Mouse (Mus musculus) lung, embryonic 15.5 days (tissue): ENCODE results near the gene Mpzl2. TPM values are rescaled to one million over a fixed set of nuclear protein-coding genes. Genes with fewer than 3 reads are reported as not detected.
"Not testable (repeated sequence)": the region's sequence is repeated elsewhere in the genome, so short reads cannot be mapped to it uniquely, and the experiment has no call there.

ENCODE experiments used
- ATAC-seq: fragments of 200-750 bp; cut with Nextera tagmentation; 2 replicates; pipeline ENCODE4 v1.8.0; 2017; ENCODE audit warnings: moderate number of reproducible peaks, borderline replicate concordance; ENCODE audit not compliant: low FRiP score, low TSS enrichment; ENCODE audit errors: extremely low read depth
- H3K27ac ChIP-seq: fragments of 300-500 bp; sonication (generic); 2 replicates; pipeline ENCODE4 v1.5.1; 2015; ENCODE audit warnings: moderate library complexity, mild to moderate bottlenecking, inconsistent platforms
- H3K27me3 ChIP-seq: fragments of 300-500 bp; sonication (generic); 2 replicates; pipeline ENCODE4 v1.6.1; 2015; ENCODE audit warnings: inconsistent platforms
- H3K36me3 ChIP-seq: fragments of 300-500 bp; sonication (generic); 2 replicates; pipeline ENCODE4 v1.6.1; 2015; ENCODE audit warnings: inconsistent platforms
- H3K4me1 ChIP-seq: fragments of 300-500 bp; sonication (generic); 2 replicates; pipeline ENCODE4 v1.6.1; 2015; ENCODE audit warnings: inconsistent platforms
- H3K4me2 ChIP-seq: fragments of 300-500 bp; sonication (generic); 2 replicates; pipeline ENCODE4 v1.6.1; 2015; ENCODE audit warnings: inconsistent platforms, mild to moderate bottlenecking, moderate library complexity
- H3K4me3 ChIP-seq: fragments of 300-500 bp; sonication (generic); 2 replicates; pipeline ENCODE4 v1.5.1; 2015; ENCODE audit warnings: mild to moderate bottlenecking, inconsistent platforms
- H3K9ac ChIP-seq: fragments of 300-500 bp; sonication (generic); 2 replicates; pipeline ENCODE4 v1.6.1; 2015; ENCODE audit warnings: inconsistent platforms
- H3K9me3 ChIP-seq: fragments of 300-500 bp; sonication (generic); 2 replicates; pipeline ENCODE4 v1.6.1; 2016; ENCODE audit warnings: inconsistent platforms
- WGBS: fragments of 180-500 bp; shearing (Covaris S2); methylation state at CpG from one replicate; pipeline ENCODE4 v1.1.7; 2015; 5-methylcytosine and 5-hydroxymethylcytosine counted together
- polyA plus RNA-seq: library from polyadenylated mRNA; unstranded; fragments of >200 nt; fragmentation: Nextera tagmentation; extraction: Ambion mirVana; gene quantifications from 2 replicates; pipeline ENCODE4 v1.2.1, GENCODE M21; 2015

The Mpzl2 gene
- polyA plus RNA-seq, 1 experiment from 2014 or later = 15.8 TPM

- no peak overlapping the region for H3K9ac ChIP-seq
- 71% methylated on average over 3 of the region's 3 CpGs for WGBS
- H3K27me3 ChIP-seq = peaks cover 12% of the 10 kb centered on the region
- no peaks in the 10 kb centered on the region for H3K36me3 ChIP-seq
- no peak overlapping the region for H3K4me3 ChIP-seq
- no peak overlapping the region for H3K27ac ChIP-seq
- H3K4me1 ChIP-seq = no peaks in the 10 kb centered on the region
- no peaks in the 10 kb centered on the region for H3K9me3 ChIP-seq
- ATAC-seq = no peak
- H3K4me2 ChIP-seq = no peak overlapping the region
Measured at GRCm38 (mm10) chr9:45034526-45034925, 5.1 kb upstream of the Mpzl2 start.

DNA sequence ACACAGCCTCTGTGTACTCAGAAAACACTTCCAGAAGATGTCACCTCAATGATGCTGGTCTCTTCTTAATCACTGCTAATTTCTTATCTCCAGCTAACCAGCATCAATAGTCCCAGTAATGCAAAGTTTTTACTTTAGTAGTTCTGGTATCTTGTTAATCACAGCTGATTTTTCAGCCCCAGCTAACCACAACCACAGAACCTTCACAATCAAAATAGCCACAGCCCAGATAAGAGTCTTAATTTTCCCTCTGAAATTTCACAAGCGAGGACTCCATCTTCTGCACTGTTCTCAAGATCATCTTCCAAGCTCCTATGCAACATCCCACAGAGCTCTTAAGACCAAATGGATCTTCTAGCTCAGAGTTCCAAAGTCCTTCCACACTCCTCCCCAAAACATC lies 1.8 kb upstream of the Mpzl2 start:
- H3K4me2 ChIP-seq, H3K9ac ChIP-seq, H3K36me3 ChIP-seq, H3K9me3 ChIP-seq, ATAC-seq, H3K4me3 ChIP-seq, H3K27ac ChIP-seq: not testable (repeated sequence)
- H3K27me3 ChIP-seq = peaks cover 42% of the 10 kb centered on the region
- 79% methylated on average over 1 of the region's 1 CpGs for WGBS
- H3K4me1 ChIP-seq = peaks cover 13% of the 10 kb centered on the region; the same call in 1 of the 2 replicates

DNA sequence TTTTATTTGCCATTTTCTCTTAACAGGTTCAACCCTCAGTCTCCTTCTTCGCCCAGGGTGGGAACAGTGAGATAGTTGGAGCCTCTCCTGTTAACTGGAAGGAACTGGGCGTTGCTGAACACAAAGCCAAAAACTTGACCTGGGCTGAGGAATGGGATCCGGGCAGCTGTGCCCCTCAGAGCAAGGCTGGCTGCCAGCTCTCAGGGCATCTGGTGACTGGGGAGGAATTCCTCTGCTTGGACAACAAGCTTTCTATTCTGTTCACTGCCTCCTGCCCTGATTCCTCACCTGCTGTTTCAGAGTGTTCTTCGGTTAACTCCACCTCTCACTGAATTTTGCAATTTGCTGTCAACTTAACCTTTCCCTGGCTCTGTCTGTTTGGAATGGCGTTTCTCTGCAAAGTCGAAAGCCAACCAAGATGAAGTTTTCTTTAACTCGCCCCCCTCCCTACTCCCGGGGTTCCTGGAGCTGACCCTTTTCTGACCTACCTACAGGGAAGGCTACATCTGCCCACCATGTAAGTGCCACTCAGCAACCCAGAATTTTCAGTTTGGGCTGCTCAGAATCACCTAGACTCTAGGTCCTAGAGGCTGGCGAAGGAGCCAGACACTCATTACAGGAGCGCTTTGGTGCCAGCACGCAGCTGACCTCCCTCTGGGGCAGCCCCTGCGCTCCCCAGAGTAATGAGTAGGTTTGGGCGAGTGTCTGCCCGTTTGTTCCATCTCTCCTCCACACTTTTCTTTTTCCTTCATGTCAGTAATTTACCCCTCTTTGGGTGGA lies 657 bp downstream of the Mpzl2 start:
- WGBS = 10% methylated on average over 14 of the region's 14 CpGs
- H3K27me3 ChIP-seq = peaks cover 55% of the 10 kb centered on the region
- no peak for ATAC-seq
- H3K27ac ChIP-seq = peak overlapping the region; percentile 36; the same call in 1 of the 2 replicates
- H3K9ac ChIP-seq = no peak overlapping the region
- peak overlapping the region; percentile 3; the same call in 1 of the 2 replicates for H3K4me3 ChIP-seq
- no peaks in the 10 kb centered on the region for H3K9me3 ChIP-seq
- H3K36me3 ChIP-seq = no peaks in the 10 kb centered on the region
- peaks cover 13% of the 10 kb centered on the region; the same call in 1 of the 2 replicates for H3K4me1 ChIP-seq
- peak overlapping the region; percentile 41 for H3K4me2 ChIP-seq

DNA sequence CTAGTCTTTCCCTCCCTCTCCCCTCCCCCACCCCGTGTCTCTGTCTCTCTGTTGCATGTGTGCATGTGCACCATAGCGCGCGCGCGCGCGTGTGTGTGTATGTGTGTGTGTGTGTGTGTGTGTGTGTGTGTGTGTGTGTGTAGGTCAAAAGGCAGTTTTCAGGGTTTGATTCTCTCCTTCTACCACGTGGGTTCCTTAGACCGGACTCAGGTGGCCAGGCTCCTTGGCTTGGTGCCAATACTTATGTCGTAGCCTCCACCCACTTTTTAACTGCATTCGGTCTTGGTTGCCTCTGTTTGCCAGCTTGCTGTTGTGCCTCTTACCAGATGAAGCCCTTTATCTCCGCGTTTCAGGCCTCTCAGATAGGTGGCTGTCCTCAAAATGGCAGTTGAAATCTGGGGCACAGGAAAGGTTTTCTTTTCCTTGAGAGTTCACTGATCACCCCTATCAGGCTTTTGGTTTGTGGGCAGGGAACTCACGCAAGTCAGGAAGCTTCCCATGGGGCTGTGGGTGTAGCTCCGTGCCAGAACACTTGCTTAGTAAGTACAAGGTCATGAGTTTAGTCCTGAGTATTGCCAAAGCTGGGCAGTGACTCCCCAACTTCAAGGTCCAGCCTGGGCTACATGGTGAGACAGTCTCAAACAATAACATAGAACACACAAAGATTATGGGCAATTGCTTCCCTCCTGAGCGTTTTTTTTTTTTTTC lies 1.7 kb downstream of the Mpzl2 start:
- Histone ChIP-seq H3K9me3 (no peaks in the 10 kb centered on the region), H3K4me3 (peak overlapping the region; percentile 3; the same call in 1 of the 2 replicates), H3K4me1 (peaks cover 13% of the 10 kb centered on the region; the same call in 1 of the 2 replicates), H3K27me3 (peaks cover 55% of the 10 kb centered on the region), H3K9ac (no peak overlapping the region), H3K4me2 (peak overlapping the region; percentile 41), H3K36me3 (no peaks in the 10 kb centered on the region), H3K27ac (peak overlapping the region; percentile 78; the same call in 1 of the 2 replicates)
- 31% methylated on average over 17 of the region's 17 CpGs for WGBS
- ATAC-seq = peak; percentile 35; the same call in 1 of the 2 replicates

GRCm38 (mm10) chr9:45042056-45042720 lies 2.6 kb downstream of the Mpzl2 start:
- peak; percentile 91; the same call in 1 of the 2 replicates for ATAC-seq
- H3K9ac ChIP-seq = peak overlapping the region; percentile 6; the same call in 1 of the 2 replicates
- peak overlapping the region; percentile 36 for H3K4me3 ChIP-seq
- peak overlapping the region; percentile 78 for H3K27ac ChIP-seq
- peaks cover 55% of the 10 kb centered on the region for H3K27me3 ChIP-seq
- H3K4me2 ChIP-seq = peak overlapping the region; percentile 47
- peaks cover 13% of the 10 kb centered on the region; the same call in 1 of the 2 replicates for H3K4me1 ChIP-seq
- no peaks in the 10 kb centered on the region for H3K36me3 ChIP-seq
- no peaks in the 10 kb centered on the region for H3K9me3 ChIP-seq
- 1% methylated on average over 20 of the region's 20 CpGs for WGBS

DNA sequence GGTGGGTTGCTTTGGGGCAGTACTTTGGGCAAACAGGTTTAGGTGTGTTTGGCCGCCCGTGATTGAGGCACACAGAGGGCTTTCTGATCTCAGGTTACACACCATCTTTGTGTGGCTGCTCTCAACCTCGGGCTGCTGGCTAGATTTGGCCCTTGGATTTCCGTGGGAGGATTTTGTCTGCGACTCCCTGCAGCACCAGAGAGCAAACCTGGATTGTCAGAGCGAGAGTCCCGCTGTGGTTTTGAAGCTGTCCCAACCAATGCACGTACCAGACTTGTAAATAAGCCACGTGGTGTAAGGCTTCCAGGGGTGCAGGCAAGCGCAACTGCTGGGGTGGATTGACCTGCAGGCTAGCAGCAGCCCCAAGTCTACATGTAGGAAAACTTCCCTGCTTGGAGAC lies 3.3 kb downstream of the Mpzl2 start:
- Histone ChIP-seq H3K4me1 (peaks cover 13% of the 10 kb centered on the region; the same call in 1 of the 2 replicates), H3K4me3 (peak overlapping the region; percentile 36), H3K4me2 (peak overlapping the region; percentile 47), H3K36me3 (no peaks in the 10 kb centered on the region), H3K9me3 (no peaks in the 10 kb centered on the region), H3K9ac (peak overlapping the region; percentile 6), H3K27ac (peak overlapping the region; percentile 78), H3K27me3 (peaks cover 55% of the 10 kb centered on the region)
- 2% methylated on average over 10 of the region's 10 CpGs for WGBS
- ATAC-seq = no peak

DNA sequence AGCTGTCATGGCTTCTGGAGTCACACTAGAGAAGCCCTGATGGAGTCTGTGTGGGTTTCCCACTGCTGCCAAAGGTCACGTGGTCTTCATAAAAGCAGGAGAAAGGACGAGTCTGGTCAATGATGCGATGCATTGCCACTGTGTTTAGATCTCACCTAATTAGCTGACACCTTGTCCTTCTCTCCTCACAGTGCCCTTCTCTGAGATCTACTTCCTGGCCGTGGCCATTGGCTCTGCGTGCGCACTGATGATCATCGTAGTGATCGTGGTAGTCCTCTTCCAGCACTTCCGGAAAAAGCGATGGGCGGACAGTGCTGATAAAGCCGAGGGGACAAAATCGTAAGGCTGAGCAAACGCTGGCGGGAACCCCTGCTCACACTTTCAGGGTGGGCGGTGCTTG lies 7.4 kb downstream of the Mpzl2 start:
- no peak overlapping the region for H3K27ac ChIP-seq
- WGBS = 73% methylated on average over 16 of the region's 16 CpGs
- H3K4me1 ChIP-seq = no peaks in the 10 kb centered on the region; the same call in 1 of the 2 replicates
- no peak overlapping the region for H3K4me2 ChIP-seq
- ATAC-seq = no peak
- no peaks in the 10 kb centered on the region for H3K9me3 ChIP-seq
- H3K9ac ChIP-seq = no peak overlapping the region
- H3K36me3 ChIP-seq = no peaks in the 10 kb centered on the region
- peaks cover 24% of the 10 kb centered on the region for H3K27me3 ChIP-seq
- H3K4me3 ChIP-seq = no peak overlapping the region

DNA sequence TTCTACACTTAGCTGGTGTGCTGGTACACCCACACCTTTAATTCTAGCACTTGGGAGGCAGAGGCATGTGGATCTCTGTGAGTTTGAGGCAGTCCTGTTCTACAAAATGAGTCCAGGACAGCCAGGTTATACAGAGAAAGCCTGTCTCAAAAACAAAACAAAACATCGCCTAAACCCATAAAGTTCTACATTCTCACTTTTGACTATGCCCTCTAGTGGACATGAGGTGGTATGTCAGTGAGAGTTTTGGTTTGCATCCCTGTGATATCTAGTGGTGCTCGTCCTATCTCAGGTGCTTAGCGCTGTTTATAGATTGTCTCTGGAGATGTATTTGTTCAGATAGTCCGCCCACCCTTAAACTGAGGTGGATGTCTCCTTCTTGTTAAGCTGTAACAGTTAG lies 8.9 kb downstream of the Mpzl2 start:
- Histone ChIP-seq H3K4me3 (no peak overlapping the region), H3K27me3 (peaks cover 11% of the 10 kb centered on the region), H3K9ac (no peak overlapping the region), H3K4me2 (no peak overlapping the region), H3K36me3 (no peaks in the 10 kb centered on the region), H3K9me3 (no peaks in the 10 kb centered on the region), H3K4me1 (no peaks in the 10 kb centered on the region), H3K27ac (no peak overlapping the region)
- WGBS = 14% methylated on average over 4 of the region's 4 CpGs
- no peak for ATAC-seq

DNA sequence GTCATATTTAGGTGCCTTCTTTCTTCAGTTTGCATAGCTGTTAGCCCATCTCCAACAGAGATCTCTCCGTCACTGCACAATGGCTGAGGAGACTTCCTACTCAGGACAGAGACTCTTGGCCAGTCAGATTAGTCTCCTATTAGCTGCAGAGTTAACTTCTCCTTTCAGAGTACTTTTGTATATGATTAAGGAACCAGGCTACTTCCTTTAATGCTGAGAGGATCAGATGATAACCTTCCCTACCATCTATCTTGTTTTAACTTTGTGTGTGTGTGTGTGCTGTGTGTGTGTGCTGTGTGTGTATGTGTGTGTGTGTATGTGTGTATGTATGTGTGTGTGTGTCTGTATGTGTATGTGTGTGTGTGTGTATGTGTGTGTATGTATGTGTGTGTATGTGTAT lies 10.1 kb downstream of the Mpzl2 start:
- H3K27ac ChIP-seq = no peak overlapping the region
- no peaks in the 10 kb centered on the region for H3K9me3 ChIP-seq
- H3K36me3 ChIP-seq = no peaks in the 10 kb centered on the region
- 80% methylated on average over 1 of the region's 1 CpGs for WGBS
- H3K4me2 ChIP-seq = no peak overlapping the region
- peaks cover 5% of the 10 kb centered on the region; the same call in 1 of the 2 replicates for H3K27me3 ChIP-seq
- ATAC-seq = no peak
- H3K4me1 ChIP-seq = no peaks in the 10 kb centered on the region
- H3K9ac ChIP-seq = no peak overlapping the region
- H3K4me3 ChIP-seq = no peak overlapping the region

DNA sequence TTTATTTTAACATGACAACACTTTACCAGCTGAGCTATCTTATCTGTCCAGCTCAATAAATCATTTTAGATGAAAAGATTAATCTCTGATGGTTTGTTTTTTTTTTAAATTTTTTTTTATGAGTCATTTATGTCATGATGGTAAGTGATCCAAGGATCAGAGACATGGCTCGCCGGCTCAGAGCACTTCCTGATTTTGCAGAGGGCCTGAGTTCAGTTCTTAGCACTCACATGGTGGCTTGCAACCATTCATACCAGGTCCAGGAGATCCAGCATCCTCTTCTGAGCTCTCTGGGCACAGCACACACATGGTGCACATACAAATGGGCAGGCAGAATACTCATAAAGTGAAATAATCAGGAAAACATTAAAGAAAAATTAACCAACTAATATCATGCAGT lies 10.7 kb downstream of the Mpzl2 start:
- no peak overlapping the region for H3K4me3 ChIP-seq
- 0 out of 2 replicates have a peak, but pooled peaks cover 5% of the 10 kb centered on the region for H3K27me3 ChIP-seq
- no peak overlapping the region for H3K27ac ChIP-seq
- H3K9ac ChIP-seq = no peak overlapping the region
- no peak overlapping the region for H3K4me2 ChIP-seq
- no peaks in the 10 kb centered on the region for H3K36me3 ChIP-seq
- no peaks in the 10 kb centered on the region for H3K4me1 ChIP-seq
- no peak for ATAC-seq
- WGBS = 77% methylated on average over 2 of the region's 2 CpGs
- no peaks in the 10 kb centered on the region for H3K9me3 ChIP-seq

DNA sequence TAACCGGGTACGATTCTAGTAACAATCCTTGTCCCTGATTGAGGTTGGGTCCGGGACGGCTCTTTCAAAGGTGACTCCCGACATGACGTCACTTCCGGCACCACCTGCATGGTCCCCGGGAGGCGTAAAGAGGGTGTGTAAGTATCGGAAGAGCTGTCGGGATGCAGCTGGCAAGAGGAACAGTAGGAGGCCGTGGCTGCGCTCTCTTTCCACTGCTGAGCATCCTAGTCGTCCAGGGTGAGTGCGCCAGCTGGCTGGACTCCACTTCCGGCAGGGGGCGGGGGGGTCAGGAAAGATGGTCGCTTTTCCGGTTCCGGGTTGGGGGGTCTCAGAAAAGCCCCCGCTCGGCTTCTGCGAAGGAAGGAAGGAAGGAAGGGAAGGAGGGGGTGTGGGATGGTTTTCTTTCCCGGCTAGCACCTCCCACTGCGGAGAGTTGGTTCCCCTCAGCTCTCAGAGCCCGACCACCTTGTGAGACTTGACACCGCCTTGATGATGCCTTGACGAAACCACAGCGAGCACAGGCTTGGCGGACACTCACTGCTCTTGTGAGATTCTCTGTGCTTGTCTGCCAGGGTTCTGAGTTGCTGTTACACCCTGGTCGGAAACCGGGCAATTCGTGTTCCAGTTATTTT lies 15.6 kb downstream of the Mpzl2 start, which contains the start of gene Mpzl3:
TSS of gene Mpzl3 (plus strand) at position 105 of the 632 bp plus-strand sequence.
- 2% methylated on average over 32 of the region's 33 CpGs for WGBS
- Histone ChIP-seq H3K36me3 (no peaks in the 10 kb centered on the region), H3K27me3 (peaks cover 9% of the 10 kb centered on the region; the same call in 1 of the 2 replicates), H3K4me1 (no peaks in the 10 kb centered on the region; the same call in 1 of the 2 replicates), H3K4me3 (peak within 1 kb of the TSS; percentile 79), H3K4me2 (peak within 1 kb of the TSS; percentile 70), H3K9me3 (no peaks in the 10 kb centered on the region), H3K9ac (peak within 1 kb of the TSS; percentile 47), H3K27ac (peak within 1 kb of the TSS; percentile 95)
- peak; percentile 92 for ATAC-seq
